Mouse (Mus musculus) heart, postnatal 36 days (tissue): Measurements from ENCODE around the gene Khnyn. TPM values are rescaled to one million over a fixed set of nuclear protein-coding genes. Genes with fewer than 3 reads are reported as not detected.
A peak's percentile ranks its signal among the peaks of the same experiment; 100 is the strongest.

Experiments
- DNase-seq, 2 experiments: peaks; one replicate each; pipeline ENCODE4 v3.0.0; 2021 to 2022
- intact Hi-C: fragments of 180-260 bp; cut with DNase I; formaldehyde crosslinking; loops from one replicate; pipeline ENCODE4 v1.15.1; 2025
- total RNA-seq, 2 experiments: library from RNA; stranded (reverse); gene quantifications; 2 replicates each; pipeline ENCODE4 v1.2.3; 2021

Khnyn gene
- total RNA-seq, 2 experiments from 2014 or later = 13.0 to 14.7 TPM

- intact Hi-C loops = no loop called here
- no peak for DNase-seq
Observed at GRCm38 (mm10) chr14:55900414-55900755, 15.6 kb downstream of the Khnyn start.

- intact Hi-C loops = no loop called here
- no peak for DNase-seq
Observed at GRCm38 (mm10) chr14:55905518-55905917, 20.8 kb downstream of the Khnyn start.

GRCm38 (mm10) chr14:55913406-55913805 is 28.7 kb downstream of the Khnyn start:
- DNase-seq = no peak
- intact Hi-C loops = no loop called here

DNA sequence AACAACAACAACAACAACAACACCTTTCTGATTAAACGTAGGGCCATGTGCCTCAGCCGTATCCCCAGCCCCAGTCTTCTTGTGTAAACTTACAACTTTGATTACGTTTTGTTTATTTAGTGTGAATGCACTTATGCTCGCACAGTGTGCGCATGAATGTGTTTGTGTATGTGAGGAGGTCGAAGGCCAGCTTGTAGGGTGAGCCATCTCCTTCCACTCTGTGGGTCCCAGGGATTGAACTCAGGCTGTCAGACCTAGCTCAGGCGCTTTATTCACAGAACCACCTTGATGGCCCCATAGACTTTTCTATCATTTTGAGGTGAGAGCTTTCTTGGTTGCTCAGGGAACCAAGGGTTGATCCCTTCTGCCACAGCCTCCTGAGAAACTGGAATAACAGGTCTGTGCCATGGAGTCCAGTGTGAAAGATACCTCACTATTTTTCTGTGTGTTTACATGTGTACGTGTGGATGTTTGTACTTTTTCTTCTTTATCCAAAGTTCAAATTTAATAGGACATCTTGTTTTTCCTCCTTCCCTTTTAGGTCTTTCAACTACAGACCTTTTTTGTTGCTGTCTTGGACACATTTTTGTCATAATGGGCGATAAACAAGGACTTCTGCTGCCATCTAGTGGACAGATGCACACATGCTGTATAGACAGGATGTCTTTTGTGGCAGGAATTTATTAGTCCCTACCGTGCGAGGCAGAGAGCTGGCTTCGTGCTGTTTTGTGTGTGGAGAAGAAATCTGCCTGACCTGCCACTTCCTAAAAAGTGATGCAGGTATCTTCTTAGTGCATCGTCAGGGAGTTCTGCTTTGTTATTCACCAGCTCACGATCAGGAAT is 33.7 kb downstream of the Khnyn start:
- peak; percentile 70 to 72 for DNase-seq
- intact Hi-C loops = loop anchor here (1.0 to 5.0 kb wide), 4 partner anchors 45 to 151 kb away; partner anchors contain the start of gene Ltb4r1

DNA sequence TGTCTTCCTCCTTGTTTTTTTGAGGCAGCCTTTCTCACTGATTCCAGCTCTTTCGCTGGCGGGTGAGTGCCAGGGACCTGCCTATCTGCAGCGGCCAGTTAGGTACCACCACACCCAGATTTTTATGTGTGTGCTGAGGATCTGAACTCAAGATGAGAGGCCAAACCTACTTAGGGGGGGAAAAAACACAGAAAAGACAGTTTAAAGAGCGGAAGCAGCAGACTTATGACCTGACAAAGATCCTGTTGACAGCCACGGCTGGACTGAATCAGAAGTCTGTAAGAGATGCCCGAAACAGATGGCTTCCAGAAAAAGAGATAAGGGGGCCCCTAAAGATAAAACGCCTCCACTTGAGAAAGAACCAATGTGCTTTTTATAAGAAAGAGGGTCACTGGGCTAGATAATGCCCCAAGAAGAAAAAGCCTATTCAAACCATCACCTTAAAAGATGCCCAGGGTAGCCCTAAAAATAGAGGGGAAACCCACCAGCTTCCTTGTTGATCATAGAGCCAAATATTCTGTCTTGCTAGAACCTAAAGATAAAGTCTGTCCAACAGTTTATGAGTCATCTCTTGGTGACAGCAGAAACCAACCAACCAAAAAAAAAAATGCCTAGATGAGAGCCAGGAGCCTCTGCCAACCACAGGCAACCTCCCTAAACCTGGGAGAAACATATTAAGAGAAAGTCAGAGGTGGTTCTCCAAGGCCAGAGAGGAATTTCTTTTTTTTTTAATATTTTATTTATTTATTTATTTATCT is 37.9 kb downstream of the Khnyn start:
- intact Hi-C loops = no loop called here
- DNase-seq = no peak

GRCm38 (mm10) chr14:55926847-55927246 is 42.1 kb downstream of the Khnyn start:
- intact Hi-C loops = no loop called here
- DNase-seq = no peak

DNA sequence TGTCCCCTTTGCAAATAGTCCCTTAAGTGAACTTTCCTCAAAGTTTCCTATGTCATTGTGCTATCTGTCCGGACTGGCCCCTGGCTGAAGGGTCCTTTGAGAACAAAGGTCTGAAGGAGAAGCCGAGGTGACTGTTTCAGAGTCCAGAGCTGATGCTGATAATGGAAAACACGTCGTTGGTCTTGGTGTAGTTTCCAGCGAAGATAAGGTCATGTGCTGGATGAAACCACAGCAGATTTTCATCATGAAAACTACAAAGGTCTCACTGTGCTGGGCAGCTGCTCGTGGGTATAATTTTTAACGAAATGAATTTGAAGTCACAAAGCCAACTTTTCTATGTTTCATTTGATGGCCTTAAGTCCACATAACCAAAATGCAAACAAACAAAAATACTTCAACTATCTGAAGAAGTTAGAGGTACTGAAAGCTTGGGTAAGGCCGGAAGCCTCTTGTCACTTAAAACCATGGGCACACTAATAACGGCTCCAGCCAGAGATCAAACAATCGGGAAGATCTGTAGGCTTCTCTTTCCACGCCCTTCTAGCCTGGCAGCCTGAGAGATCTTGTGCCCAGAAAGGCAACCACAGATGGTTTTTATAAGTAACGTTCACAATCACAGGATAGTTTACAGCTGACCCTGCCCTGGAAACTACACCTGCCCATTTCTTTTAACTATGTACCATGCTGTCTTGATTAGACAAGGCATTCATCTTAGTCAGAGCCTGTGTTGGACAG is 44.7 kb downstream of the Khnyn start:
- no peak for DNase-seq
- intact Hi-C loops = no loop called here

- peak; percentile 22 to 33 for DNase-seq
- intact Hi-C loops = no loop called here
Observed at GRCm38 (mm10) chr14:55933586-55933985, 48.8 kb downstream of the Khnyn start.

DNA sequence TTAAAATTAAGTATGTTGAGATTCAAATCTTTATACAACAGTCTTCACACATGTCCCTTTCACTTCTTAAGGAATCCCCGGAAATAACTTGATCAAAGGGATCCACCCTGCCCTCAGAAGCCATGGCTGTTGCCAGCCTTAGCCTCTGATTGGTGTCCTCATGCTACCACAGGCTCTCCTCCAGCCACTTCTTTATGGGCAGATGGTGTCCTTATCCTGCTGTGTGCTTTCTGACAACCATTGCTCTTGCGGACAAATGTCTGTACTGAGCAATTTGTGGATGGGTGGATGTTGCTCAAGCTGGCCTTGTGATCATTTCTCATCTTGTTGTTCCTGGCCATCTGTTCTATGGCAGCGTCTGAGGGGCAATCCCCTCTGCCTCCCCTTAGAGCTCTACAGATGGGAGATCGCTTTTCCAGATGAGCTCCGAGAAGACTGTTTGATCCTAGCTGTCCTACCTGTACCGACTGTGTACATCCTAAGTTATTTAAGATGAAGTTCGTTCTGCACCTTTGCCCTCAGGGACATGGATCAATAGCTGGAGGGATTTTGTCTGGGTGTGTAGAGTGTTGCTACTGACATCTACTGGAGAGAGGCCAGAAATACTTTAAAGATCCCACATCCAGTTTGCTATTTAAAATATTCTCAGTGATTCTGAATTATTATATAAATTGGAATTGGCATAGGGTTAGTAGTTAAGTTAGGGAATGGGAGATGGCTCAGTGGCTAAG is 55.5 kb downstream of the Khnyn start:
- no peak for DNase-seq
- intact Hi-C loops = no loop called here

DNA sequence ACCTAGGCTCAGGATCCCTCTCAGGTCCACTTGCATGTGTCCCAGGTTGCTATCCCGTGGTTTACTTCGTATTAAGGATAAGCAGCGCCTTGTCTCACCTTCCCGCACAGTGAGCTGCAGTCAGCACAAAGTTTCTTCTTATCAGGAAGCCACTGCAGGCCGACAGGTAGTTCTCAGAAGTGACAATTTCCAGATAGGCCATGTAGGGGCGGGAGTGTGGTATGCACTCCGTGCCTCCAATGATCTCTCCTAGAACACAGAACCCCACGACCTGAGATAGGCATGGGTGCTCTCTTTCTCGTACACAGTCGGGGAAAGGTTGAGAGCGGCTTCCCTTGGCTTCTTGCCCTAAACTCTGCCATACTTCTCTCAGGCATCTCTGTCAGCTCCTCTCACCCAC is 58.9 kb downstream of the Khnyn start:
- no peak for DNase-seq
- intact Hi-C loops = no loop called here

GRCm38 (mm10) chr14:55944575-55944974 is 59.8 kb downstream of the Khnyn start, which contains the start of gene Cma1:
Cma1 (minus strand) TSS chr14:55944675.
- intact Hi-C loops = no loop called here

DNA sequence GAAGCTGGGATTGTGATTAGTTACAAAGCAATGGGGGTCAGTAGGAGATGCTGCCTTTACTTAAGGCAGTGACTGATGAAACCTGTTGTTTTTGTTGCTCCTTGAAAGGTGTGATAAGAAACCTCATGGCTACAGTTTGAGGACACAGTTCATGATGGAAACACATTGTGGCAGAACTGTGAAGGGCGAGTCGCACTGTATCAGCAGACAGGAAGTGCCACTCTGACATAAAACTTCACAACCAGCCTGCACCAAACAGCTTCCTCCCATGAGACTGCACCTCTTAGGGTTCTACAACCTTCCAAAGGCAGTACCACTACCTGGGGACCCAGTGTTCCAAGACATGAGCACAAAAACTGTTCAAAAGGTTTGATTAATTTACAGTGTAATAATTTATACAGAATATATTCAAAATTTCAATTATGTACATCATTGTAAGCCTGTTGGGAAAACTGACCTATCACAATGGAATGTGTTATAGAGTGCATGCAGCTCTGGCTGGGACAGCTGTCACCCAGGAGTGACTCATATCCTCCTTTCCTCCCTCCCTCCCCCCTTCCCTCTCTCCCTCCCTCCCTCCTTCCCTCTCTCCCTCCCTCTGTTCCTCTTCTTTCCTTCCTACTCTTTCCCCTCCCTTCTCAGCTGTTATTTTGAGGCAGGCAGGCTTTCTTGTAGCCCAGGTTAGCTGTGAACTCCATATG is 61.7 kb downstream of the Khnyn start:
- DNase-seq = no peak

More at GRCm38 (mm10) chr14:55944575-55944974, 59.8 kb downstream of the Khnyn start, which contains the start of gene Cma1:
- DNase-seq = no peak

More for the DNA sequence above, 61.7 kb downstream of the Khnyn start:
- intact Hi-C loops = no loop called here

Other genes with a start within 250 kb of the Khnyn start
- 10 to 100 TPM; 54.1 to 62.7 TPM for gene Ipo4, start 249.0 kb upstream of the Khnyn start, total RNA-seq
- 1 to 10 TPM; 3.0 to 3.7 TPM for gene Gm49378, start 247.1 kb upstream of the Khnyn start, total RNA-seq
- gene Tm9sf1, start 241.1 kb upstream of the Khnyn start, total RNA-seq = 10 to 100 TPM; 38.3 to 42.1 TPM
- under 1 TPM; 0.51 to 0.61 TPM for gene Tssk4, start 234.8 kb upstream of the Khnyn start, total RNA-seq
- gene Mdp1, start 224.4 kb upstream of the Khnyn start, total RNA-seq = 10 to 100 TPM; 42.6 to 57.7 TPM
- 10 to 100 TPM; 10.8 to 11.0 TPM for gene Gmpr2, start 213.0 kb upstream of the Khnyn start, total RNA-seq
- 100 to 1,000 TPM; 242 to 257 TPM for gene Nedd8, start 212.8 kb upstream of the Khnyn start, total RNA-seq
- gene Tinf2, start 203.1 kb upstream of the Khnyn start, total RNA-seq = 10 to 100 TPM in 1 of 2 experiments, 1 to 10 TPM in 1; 10.0 to 12.9 TPM
- gene Tgm1, start 171.0 kb upstream of the Khnyn start, total RNA-seq = under 1 TPM; 0.31 to 0.33 TPM
- gene Rabggta, start 162.7 kb upstream of the Khnyn start, total RNA-seq = 10 to 100 TPM; 12.7 to 13.3 TPM
- gene Dhrs1, start 139.3 kb upstream of the Khnyn start, total RNA-seq = 10 to 100 TPM; 41.3 to 44.2 TPM
- 10 to 100 TPM in 1 of 2 experiments, 1 to 10 TPM in 1; 8.4 to 12.8 TPM for gene Nop9, start 139.3 kb upstream of the Khnyn start, total RNA-seq
- 1 to 10 TPM in 1 of 2 experiments, under 1 TPM in 1; 0.64 to 1.6 TPM for gene Cideb, start 126.5 kb upstream of the Khnyn start, total RNA-seq
- under 1 TPM in 1 of 2 experiments, not detected in 1; 0.19 TPM for gene Ltb4r2, start 123.5 kb upstream of the Khnyn start, total RNA-seq
- under 1 TPM in 1 of 2 experiments, not detected in 1; 0.24 TPM for gene Ltb4r1, start 119.0 kb upstream of the Khnyn start, total RNA-seq
- gene Adcy4, start 100.9 kb upstream of the Khnyn start, total RNA-seq = 10 to 100 TPM; 18.0 to 21.0 TPM
- gene Ripk3, start 96.1 kb upstream of the Khnyn start, total RNA-seq = 1 to 10 TPM; 3.0 to 5.1 TPM
- gene Nfatc4, start 61.8 kb upstream of the Khnyn start, total RNA-seq = 1 to 10 TPM; 5.0 to 5.1 TPM
- gene Nynrin, start 30.9 kb upstream of the Khnyn start, total RNA-seq = 10 to 100 TPM in 1 of 2 experiments, 1 to 10 TPM in 1; 9.5 to 10.5 TPM
- under 1 TPM in 1 of 2 experiments, not detected in 1; 0.19 TPM for gene Cbln3, start 555 bp upstream of the Khnyn start, total RNA-seq
- 100 to 1,000 TPM; 109 to 116 TPM for gene Sdr39u1, start 15.3 kb downstream of the Khnyn start, total RNA-seq
- 1 to 10 TPM; 1.5 to 1.7 TPM for gene Cma1, start 59.7 kb downstream of the Khnyn start, total RNA-seq
- not detected for gene Cma2, start 66.0 kb downstream of the Khnyn start, total RNA-seq
- gene Mcpt1, start 133.0 kb downstream of the Khnyn start, total RNA-seq = not detected
- not detected for gene Mcpt9, start 145.5 kb downstream of the Khnyn start, total RNA-seq
- gene Mcpt2, start 157.1 kb downstream of the Khnyn start, total RNA-seq = not detected
- gene Mcpt4, start 177.4 kb downstream of the Khnyn start, total RNA-seq = 1 to 10 TPM; 1.2 to 1.9 TPM
- not detected for gene Mcpt8, start 200.3 kb downstream of the Khnyn start, total RNA-seq
- not detected for gene Ctsg, start 217.6 kb downstream of the Khnyn start, total RNA-seq
- gene Gzme, start 235.7 kb downstream of the Khnyn start, total RNA-seq = not detected
- not detected for gene Gzmd, start 247.7 kb downstream of the Khnyn start, total RNA-seq